Mouse (Mus musculus) spleen, adult 2 months (tissue): Measurements from ENCODE around the gene Txk. TPM values are rescaled to one million over a fixed set of nuclear protein-coding genes. Genes with fewer than 3 reads are reported as not detected.

Experiments used
- DNase-seq, 2 experiments: peaks; one replicate each; pipeline versions ENCODE4 v3.0.0 to v3.0.0-alpha.2; 2012 to 2021; ENCODE audit warnings: low spot score in 2 of 2, low read depth in 1 of 2
- H3K27ac ChIP-seq: fragments of 200-500 bp; 2 replicates; pipeline ENCODE4 v1.5.1; 2012; ENCODE audit warnings: low read length, inconsistent platforms; ENCODE audit not compliant: insufficient read depth
- H3K27me3 ChIP-seq: fragments of 200-500 bp; 2 replicates; pipeline ENCODE4 v1.6.1; 2012; ENCODE audit warnings: mild to moderate bottlenecking, moderate library complexity, low read length, inconsistent platforms; ENCODE audit not compliant: control insufficient read depth, insufficient read depth
- H3K36me3 ChIP-seq: fragments of 200-500 bp; 2 replicates; pipeline ENCODE4 v1.6.1; 2012; ENCODE audit warnings: mild to moderate bottlenecking, low read length, inconsistent platforms; ENCODE audit not compliant: control insufficient read depth, insufficient read depth
- H3K4me1 ChIP-seq: fragments of 200-500 bp; 2 replicates; pipeline ENCODE4 v1.6.1; 2011; ENCODE audit warnings: inconsistent platforms; ENCODE audit not compliant: control insufficient read depth, insufficient read depth, insufficient read length
- H3K4me3 ChIP-seq: fragments of 200-500 bp; 2 replicates; pipeline ENCODE4 v1.5.1; 2011; ENCODE audit warnings: mild to moderate bottlenecking, inconsistent platforms; ENCODE audit not compliant: insufficient read depth, insufficient read length; ENCODE audit errors: extremely low read depth
- CTCF ChIP-seq: fragments of 200-500 bp; IDR thresholded peaks from 2 replicates; pipeline ENCODE4 v1.5.1; 2011; ENCODE audit warnings: mild to moderate bottlenecking, inconsistent platforms; ENCODE audit not compliant: insufficient read depth, insufficient read length, insufficient replicate concordance; ENCODE audit errors: extremely low read depth
- POLR2A ChIP-seq: fragments of 200-500 bp; IDR thresholded peaks from 2 replicates; pipeline ENCODE4 v1.6.1; 2011; ENCODE audit warnings: low read depth, low read length, inconsistent platforms
- WGBS: fragments of 180-500 bp; shearing (Covaris S2); methylation state at CpG from one replicate; pipeline ENCODE4 v1.1.7; 2018; 5-methylcytosine and 5-hydroxymethylcytosine counted together
- polyA plus RNA-seq: library from polyadenylated mRNA; depleted of rRNA; stranded (reverse); fragments of >200 nt; gene quantifications from 2 replicates; pipeline ENCODE4 v1.2.3, GENCODE M21; 2012

Gene Txk
- polyA plus RNA-seq, 1 experiment, result 4.2 TPM

GRCm38 (mm10) chr5:72784719-72785118 is 32.1 kb upstream of the Txk start:
- peaks cover 22% of the 10 kb centered on the region for H3K36me3 ChIP-seq
- no peak for TF ChIP-seq POLR2A
- WGBS, result 82% methylated on average over 3 of the region's 3 CpGs
- H3K27me3 ChIP-seq, result no peaks in the 10 kb centered on the region
- no peaks in the 10 kb centered on the region for H3K4me1 ChIP-seq
- DNase-seq, result no peak
- no peak overlapping the region for H3K27ac ChIP-seq
- H3K4me3 ChIP-seq, result no peak overlapping the region

GRCm38 (mm10) chr5:72783957-72784356 is 31.4 kb upstream of the Txk start:
- no peak for DNase-seq
- no peak overlapping the region for H3K27ac ChIP-seq
- 85% methylated on average over 8 of the region's 8 CpGs for WGBS
- H3K36me3 ChIP-seq, result peaks cover 22% of the 10 kb centered on the region
- TF ChIP-seq CTCF, result no peak
- TF ChIP-seq POLR2A, result no peak
- H3K4me3 ChIP-seq, result no peak overlapping the region
- H3K27me3 ChIP-seq, result no peaks in the 10 kb centered on the region
- H3K4me1 ChIP-seq, result no peaks in the 10 kb centered on the region

- TF ChIP-seq POLR2A, result no peak
- no peak for TF ChIP-seq CTCF
- peaks cover 24% of the 10 kb centered on the region for H3K36me3 ChIP-seq
- no peak for DNase-seq
- 94% methylated on average over 7 of the region's 7 CpGs for WGBS
- no peaks in the 10 kb centered on the region for H3K4me1 ChIP-seq
- no peak overlapping the region for H3K27ac ChIP-seq
- no peak overlapping the region for H3K4me3 ChIP-seq
- no peaks in the 10 kb centered on the region for H3K27me3 ChIP-seq
Measured at GRCm38 (mm10) chr5:72783123-72783522, 30.5 kb upstream of the Txk start.

GRCm38 (mm10) chr5:72781776-72782175 is 29.2 kb upstream of the Txk start:
- Histone ChIP-seq H3K27me3 (no peaks in the 10 kb centered on the region), H3K27ac (no peak overlapping the region), H3K4me1 (no peaks in the 10 kb centered on the region), H3K36me3 (peaks cover 24% of the 10 kb centered on the region), H3K4me3 (no peak overlapping the region)
- no peak for DNase-seq
- TF ChIP-seq CTCF (no peak), POLR2A (no peak)
- WGBS, result 90% methylated on average over 11 of the region's 11 CpGs

- peaks cover 12% of the 10 kb centered on the region for H3K36me3 ChIP-seq
- no peak overlapping the region for H3K4me3 ChIP-seq
- no peak overlapping the region for H3K27ac ChIP-seq
- no peak for TF ChIP-seq CTCF
- no peak for TF ChIP-seq POLR2A
- H3K27me3 ChIP-seq, result no peaks in the 10 kb centered on the region
- no peak for DNase-seq
- no peaks in the 10 kb centered on the region for H3K4me1 ChIP-seq
- 85% methylated on average over 2 of the region's 2 CpGs for WGBS
Measured at GRCm38 (mm10) chr5:72776595-72776994, 24.0 kb upstream of the Txk start.

- H3K27ac ChIP-seq, result no peak overlapping the region
- no peaks in the 10 kb centered on the region for H3K27me3 ChIP-seq
- no peak for DNase-seq
- TF ChIP-seq POLR2A (no peak), CTCF (no peak)
- peaks cover 12% of the 10 kb centered on the region for H3K36me3 ChIP-seq
- WGBS, result 53% methylated on average over 2 of the region's 2 CpGs
- no peak overlapping the region for H3K4me3 ChIP-seq
- H3K4me1 ChIP-seq, result no peaks in the 10 kb centered on the region
Measured at GRCm38 (mm10) chr5:72776127-72776526, 23.6 kb upstream of the Txk start.

GRCm38 (mm10) chr5:72769841-72770240 is 17.3 kb upstream of the Txk start:
- H3K27ac ChIP-seq, result no peak overlapping the region
- H3K4me1 ChIP-seq, result no peaks in the 10 kb centered on the region
- no peaks in the 10 kb centered on the region for H3K27me3 ChIP-seq
- WGBS, result 81% methylated on average over 6 of the region's 6 CpGs
- H3K4me3 ChIP-seq, result no peak overlapping the region
- DNase-seq, result no peak
- TF ChIP-seq CTCF (no peak), POLR2A (no peak)
- H3K36me3 ChIP-seq, result peaks cover 24% of the 10 kb centered on the region

- peak in 1 of 2 experiments; percentile 28 for DNase-seq
- 28% methylated on average over 5 of the region's 5 CpGs for WGBS
- Histone ChIP-seq H3K36me3 (peaks cover 13% of the 10 kb centered on the region), H3K4me3 (peak overlapping the region; percentile 35), H3K27me3 (no peaks in the 10 kb centered on the region), H3K27ac (peak overlapping the region; percentile 96), H3K4me1 (peaks cover 17% of the 10 kb centered on the region; the same call in 1 of the 2 replicates)
- no peak for TF ChIP-seq POLR2A
- TF ChIP-seq CTCF, result no peak
Measured at GRCm38 (mm10) chr5:72763546-72763945, 11.0 kb upstream of the Txk start.
